Mouse (Mus musculus): ENCODE results near the gene Olfr933. TPM values are rescaled to one million over a fixed set of nuclear protein-coding genes. Genes with fewer than 3 reads are reported as not detected.

Olfr933 gene
- not detected for total RNA-seq (2021)
- long read RNA-seq, experiment 1: 0 reads
- long read RNA-seq, experiment 2: 0 reads

GRCm38 (mm10) chr9:38972013-38972412 is at the start of gene Olfr933:
TSS of gene Olfr933 (plus strand) at chr9:38972313.
- intact Hi-C loops (cut with DNase I): no loop called here
- no peak for DNase-seq

- DNase-seq: no peak
- intact Hi-C loops (cut with DNase I): no loop called here
Observed at GRCm38 (mm10) chr9:38929509-38929908, 42.6 kb upstream of the Olfr933 start, which contains the start of gene Olfr930. TSS of gene Olfr930 (plus strand) at chr9:38929809.

DNA sequence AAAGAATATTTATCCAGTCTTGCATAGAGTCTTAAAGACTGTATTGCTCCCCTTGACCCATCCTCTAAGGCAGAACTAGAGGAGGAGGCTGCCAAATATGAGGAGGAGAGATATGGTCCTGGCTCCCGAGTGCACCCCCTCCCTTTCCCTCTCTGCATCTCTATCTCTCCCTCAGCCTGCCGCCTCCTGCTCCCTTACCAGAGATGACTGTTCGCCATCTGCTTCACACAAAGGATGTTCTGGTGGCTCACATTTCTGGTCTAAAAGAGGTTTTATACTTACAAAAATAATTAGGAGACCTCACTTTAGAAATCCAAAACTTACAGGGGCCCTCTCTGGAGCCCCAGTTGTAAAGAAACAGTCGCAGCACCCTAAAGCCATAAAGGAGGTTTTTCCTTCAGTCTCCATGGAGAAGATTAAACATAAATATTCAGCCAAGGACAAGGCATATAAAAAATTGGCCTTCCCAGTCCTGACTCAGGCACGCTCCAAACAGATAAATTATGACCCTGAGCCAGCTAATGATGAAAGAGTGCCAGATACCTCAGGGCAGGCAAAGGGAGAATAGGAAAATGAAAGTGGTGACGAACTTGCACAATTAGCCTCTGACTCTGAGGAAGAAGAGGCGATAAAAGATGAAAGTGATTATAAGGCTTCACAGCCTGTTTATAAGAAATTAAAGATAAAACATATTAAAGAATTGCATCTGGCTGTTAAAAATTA is 18.6 kb upstream of the Olfr933 start:
- intact Hi-C loops (cut with DNase I): no loop called here
- DNase-seq: no peak

DNA sequence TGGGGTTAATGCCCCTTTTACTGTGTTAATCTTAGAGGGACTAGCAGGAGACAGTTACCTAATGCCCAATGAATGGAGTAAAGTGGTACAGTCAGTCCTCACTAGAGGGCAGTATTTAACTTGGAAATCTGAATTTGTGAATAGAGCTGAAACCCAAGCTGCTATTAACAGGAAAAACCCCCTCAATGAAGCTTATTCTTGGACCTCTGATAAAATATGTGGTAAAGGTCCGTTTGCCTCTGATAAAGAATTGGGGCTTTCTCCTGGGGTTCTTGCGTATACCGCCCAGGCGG is 18.0 kb upstream of the Olfr933 start:
- DNase-seq: no peak
- intact Hi-C loops (cut with DNase I): no loop called here

GRCm38 (mm10) chr9:38988215-38988614 is 16.1 kb downstream of the Olfr933 start, which contains the start of gene Olfr934:
TSS of gene Olfr934 (minus strand) at chr9:38988315.
- intact Hi-C loops (cut with DNase I): no loop called here
- no peak for DNase-seq

GRCm38 (mm10) chr9:38999583-38999982 is 27.5 kb downstream of the Olfr933 start, which contains the start of gene Olfr935:
TSS of gene Olfr935 (minus strand) at chr9:38999683.
- DNase-seq: no peak
- intact Hi-C loops (cut with DNase I): no loop called here

- DNase-seq: no peak
Observed at GRCm38 (mm10) chr9:39023277-39023676, 51.2 kb downstream of the Olfr933 start, which contains the start of gene Olfr146. TSS of gene Olfr146 (minus strand) at chr9:39023377.

More at GRCm38 (mm10) chr9:39023277-39023676, 51.2 kb downstream of the Olfr933 start, which contains the start of gene Olfr146:
- intact Hi-C loops (cut with DNase I): no loop called here

Other genes starting within 250 kb of the Olfr933 start
- gene Olfr920, start 220.0 kb upstream of the Olfr933 start, total RNA-seq (2021): under 1 TPM; 0.07 TPM
- gene Olfr921, start 199.2 kb upstream of the Olfr933 start, total RNA-seq (2021): not detected
- not detected for gene Olfr922, start 157.7 kb upstream of the Olfr933 start, total RNA-seq (2021)
- gene Olfr923, start 145.8 kb upstream of the Olfr933 start, total RNA-seq (2021): not detected
- not detected for gene Olfr924, start 127.9 kb upstream of the Olfr933 start, total RNA-seq (2021)
- not detected for gene Olfr26, start 117.3 kb upstream of the Olfr933 start, total RNA-seq (2021)
- gene Olfr926, start 95.2 kb upstream of the Olfr933 start, total RNA-seq (2021): not detected
- gene Olfr930, start 42.5 kb upstream of the Olfr933 start, total RNA-seq (2021): not detected
- gene Olfr934, start 16.0 kb downstream of the Olfr933 start, total RNA-seq (2021): not detected
- not detected for gene Olfr935, start 27.4 kb downstream of the Olfr933 start, total RNA-seq (2021)
- not detected for gene Olfr146, start 51.1 kb downstream of the Olfr933 start, total RNA-seq (2021)
- gene Olfr937, start 92.6 kb downstream of the Olfr933 start, total RNA-seq (2021): not detected
- gene Olfr938, start 106.6 kb downstream of the Olfr933 start, total RNA-seq (2021): not detected
- gene Olfr27, start 155.8 kb downstream of the Olfr933 start, total RNA-seq (2021): not detected
- not detected for gene Olfr943, start 194.0 kb downstream of the Olfr933 start, total RNA-seq (2021)
- gene Olfr944, start 229.6 kb downstream of the Olfr933 start, total RNA-seq (2021): not detected

Measured in heart, postnatal 14 days (tissue).